Mouse (Mus musculus): ENCODE measurements at regions not wholly inside any gene's neighbourhood (a gene's known extent, or its start where the extent isn't known, plus 50 kb on each side); places are given as distances from the start of the nearest gene placed in this dataset.

DNA sequence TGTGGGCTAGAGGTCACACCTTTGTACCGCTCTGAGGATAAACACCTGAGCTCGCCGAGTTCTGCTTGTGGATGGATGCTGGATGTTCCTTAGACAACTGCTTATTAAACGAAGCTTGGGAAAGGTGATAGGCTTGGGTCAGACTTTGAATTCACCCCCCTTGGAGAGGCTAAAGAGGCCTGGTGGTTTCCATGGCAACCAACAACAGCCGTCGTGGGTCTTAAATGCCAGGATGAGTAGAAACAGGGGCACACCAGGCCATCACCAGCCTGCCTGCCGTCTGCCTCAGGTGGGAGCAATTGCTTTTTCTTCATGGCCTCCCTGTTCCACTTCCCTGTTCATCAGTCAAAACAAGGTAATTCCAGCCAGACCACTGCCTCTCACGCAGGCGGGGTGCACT, 504.1 kb downstream of the Tbc1d22a start:
- intact Hi-C loops (cut with DNase I) = no loop called here
- no peak for DNase-seq (ENCODE audit: low spot score in 2 of 2)

GRCm38 (mm10) chr15:86719088-86719487, 504.8 kb downstream of the Tbc1d22a start:
- DNase-seq (ENCODE audit: low spot score in 2 of 2) = no peak
- intact Hi-C loops (cut with DNase I) = no loop called here

GRCm38 (mm10) chr15:86721131-86721530, 506.9 kb downstream of the Tbc1d22a start:
- DNase-seq (ENCODE audit: low spot score in 2 of 2) = no peak
- intact Hi-C loops (cut with DNase I) = no loop called here

DNA sequence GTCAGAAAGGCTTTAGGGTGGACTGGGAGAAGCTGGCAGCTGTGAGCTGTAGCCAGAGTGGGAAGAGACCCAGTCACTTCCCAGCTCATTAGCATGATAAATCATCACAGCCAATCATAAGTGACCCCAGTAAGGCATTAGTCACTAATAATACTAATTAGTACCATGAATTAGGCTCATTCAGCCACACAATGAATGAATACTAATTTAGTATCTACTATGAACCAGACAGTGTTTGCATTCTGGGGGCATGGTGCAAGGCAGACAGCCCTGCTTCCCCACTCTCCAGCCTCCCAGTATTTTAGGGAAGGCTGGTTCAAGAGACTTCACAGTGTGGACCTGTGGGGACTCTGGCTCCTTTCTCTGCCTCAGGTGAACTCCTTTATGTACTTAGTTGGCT, 523.7 kb downstream of the Tbc1d22a start:
- intact Hi-C loops (cut with DNase I) = no loop called here
- no peak for DNase-seq (ENCODE audit: low spot score in 2 of 2)

DNA sequence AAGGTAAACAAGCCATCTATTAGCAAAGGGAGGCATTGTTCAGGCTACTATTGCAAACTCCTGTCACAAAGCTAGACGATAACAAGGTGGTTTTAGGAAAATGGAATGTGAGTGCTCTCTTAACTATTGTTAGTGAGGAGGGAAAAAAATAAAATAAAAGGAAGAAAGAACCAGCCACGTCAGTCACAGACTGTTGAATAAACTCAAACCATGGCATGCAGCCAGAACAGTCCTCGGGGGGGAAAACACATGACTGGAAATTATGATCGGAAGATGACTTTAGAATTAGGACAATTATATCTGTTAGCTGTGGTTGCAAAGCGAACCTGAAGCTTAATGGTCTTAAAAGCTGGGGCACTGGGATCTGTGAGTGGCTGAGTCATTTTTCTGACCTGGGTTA, 524.1 kb downstream of the Tbc1d22a start:
- intact Hi-C loops (cut with DNase I) = no loop called here
- DNase-seq (ENCODE audit: low spot score in 2 of 2) = no peak

DNA sequence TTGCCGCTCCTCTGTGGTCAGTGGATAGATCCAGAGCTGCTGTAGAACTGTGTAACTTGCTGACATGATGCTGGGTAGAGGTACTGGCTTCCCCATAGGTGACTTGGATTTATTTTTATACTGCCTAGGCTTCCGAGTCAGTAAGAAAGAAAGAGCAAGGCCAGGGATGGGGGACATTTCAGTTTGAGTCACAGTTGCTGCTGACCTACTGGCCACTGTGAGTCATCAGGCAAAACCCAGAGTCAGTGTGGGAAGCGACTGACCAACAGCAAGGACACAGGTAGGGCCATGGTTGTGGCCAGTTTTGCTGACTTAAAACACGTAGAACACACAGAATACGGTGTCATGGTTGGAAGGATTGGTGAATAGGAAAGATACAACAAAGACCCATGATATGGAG, 524.5 kb downstream of the Tbc1d22a start:
- intact Hi-C loops (cut with DNase I) = no loop called here
- DNase-seq (ENCODE audit: low spot score in 2 of 2) = no peak

- DNase-seq (ENCODE audit: low spot score in 2 of 2) = no peak
- intact Hi-C loops (cut with DNase I) = loop anchor here (10.0 kb wide), 1 partner anchor 507 kb away; no protein-coding TSS in a partner anchor
These were observed 537.3 kb downstream of the Tbc1d22a start for GRCm38 (mm10) chr15:86751436-86752136.

DNA sequence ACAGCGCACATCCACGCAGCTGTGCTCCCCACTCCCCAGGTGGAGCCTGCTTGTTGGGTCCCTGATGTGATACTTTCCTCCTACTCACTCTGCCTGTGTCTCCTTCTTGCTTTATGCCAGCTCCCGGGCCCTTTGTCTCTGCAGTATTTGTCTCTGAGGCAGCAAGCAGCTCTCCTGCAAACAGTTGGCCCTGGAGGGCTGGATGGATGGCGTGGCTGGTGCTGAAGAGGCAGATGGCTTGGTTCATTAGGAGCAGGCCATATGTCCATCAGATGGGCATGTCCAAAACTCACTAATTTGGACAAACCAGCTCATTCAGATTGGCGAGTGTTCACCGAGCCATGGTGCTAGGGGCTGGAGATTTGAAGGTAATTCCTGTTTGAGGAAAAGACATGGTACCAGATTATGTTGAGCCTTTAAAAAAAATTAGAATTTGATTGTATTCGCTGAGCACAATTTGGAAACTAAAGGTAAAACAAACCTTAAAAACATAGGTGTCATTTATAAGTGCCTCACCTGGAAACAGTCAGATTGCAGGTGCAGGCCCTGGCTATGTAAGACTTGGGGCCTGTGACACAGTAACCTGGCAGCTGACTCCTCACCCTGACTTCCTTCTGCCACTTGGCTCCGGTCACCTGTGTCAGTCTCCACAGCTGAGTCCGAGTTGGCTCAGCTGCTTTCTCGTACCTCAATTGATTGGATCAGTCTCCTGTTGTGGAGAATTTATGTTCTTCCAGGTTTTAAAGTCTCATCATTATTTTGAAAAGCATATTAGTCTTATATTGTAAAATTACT, 549.5 kb downstream of the Tbc1d22a start:
- no peak for DNase-seq (ENCODE audit: low spot score in 2 of 2)
- intact Hi-C loops (cut with DNase I) = no loop called here

GRCm38 (mm10) chr15:86767623-86768022, 553.4 kb downstream of the Tbc1d22a start:
- peak in 1 of 2 experiments; percentile 18 for DNase-seq (ENCODE audit: low spot score in 2 of 2)
- intact Hi-C loops (cut with DNase I) = no loop called here

GRCm38 (mm10) chr15:86773041-86773440, 558.8 kb downstream of the Tbc1d22a start:
- intact Hi-C loops (cut with DNase I) = no loop called here
- DNase-seq (ENCODE audit: low spot score in 2 of 2) = peak in 1 of 2 experiments; percentile 26

DNA sequence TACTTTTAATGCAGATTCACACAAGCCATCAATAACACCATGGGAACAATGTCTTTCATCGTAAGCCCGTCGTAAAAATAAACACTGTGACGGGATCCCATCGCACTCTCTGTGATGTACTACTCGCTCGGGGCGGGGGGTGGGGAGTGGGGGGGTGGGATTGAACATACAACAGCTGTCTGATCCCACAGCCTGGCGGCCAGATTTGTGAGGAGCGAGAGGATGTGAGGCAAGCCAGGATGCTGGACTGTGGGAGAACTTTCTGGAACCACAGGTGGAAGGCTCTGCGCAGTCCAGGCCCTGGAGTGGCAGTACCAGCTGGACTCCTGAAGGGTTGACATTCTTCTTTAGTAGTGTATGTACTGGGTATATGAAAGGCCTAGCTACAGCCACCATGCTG, 563.7 kb downstream of the Tbc1d22a start:
- DNase-seq (ENCODE audit: low spot score in 2 of 2) = no peak
- intact Hi-C loops (cut with DNase I) = no loop called here

DNA sequence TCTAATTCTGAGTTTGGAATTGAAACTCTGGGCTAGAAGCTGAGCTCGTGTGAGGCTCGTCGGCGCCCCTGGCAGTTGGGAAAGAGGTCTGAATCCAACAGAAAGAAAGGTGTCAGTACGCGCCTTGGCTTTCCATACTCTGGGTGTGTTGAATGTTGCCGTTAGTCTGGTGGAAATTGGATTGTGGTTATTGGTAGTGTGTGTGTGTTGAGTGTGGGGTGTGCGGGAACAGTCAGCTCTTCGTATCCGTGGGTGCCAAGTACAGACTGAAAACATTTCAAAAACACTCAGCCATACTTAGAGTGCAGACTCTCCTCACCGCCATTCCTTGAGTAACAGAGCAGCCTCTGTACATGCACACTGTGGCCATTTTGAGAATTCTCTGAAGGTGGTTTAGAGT, 566.9 kb downstream of the Tbc1d22a start:
- intact Hi-C loops (cut with DNase I) = no loop called here
- DNase-seq (ENCODE audit: low spot score in 2 of 2) = peak in 1 of 2 experiments; percentile 41

- no peak for DNase-seq (ENCODE audit: low spot score in 2 of 2)
- intact Hi-C loops (cut with DNase I) = no loop called here
These were observed 580.5 kb downstream of the Tbc1d22a start for GRCm38 (mm10) chr15:86794716-86795115.

DNA sequence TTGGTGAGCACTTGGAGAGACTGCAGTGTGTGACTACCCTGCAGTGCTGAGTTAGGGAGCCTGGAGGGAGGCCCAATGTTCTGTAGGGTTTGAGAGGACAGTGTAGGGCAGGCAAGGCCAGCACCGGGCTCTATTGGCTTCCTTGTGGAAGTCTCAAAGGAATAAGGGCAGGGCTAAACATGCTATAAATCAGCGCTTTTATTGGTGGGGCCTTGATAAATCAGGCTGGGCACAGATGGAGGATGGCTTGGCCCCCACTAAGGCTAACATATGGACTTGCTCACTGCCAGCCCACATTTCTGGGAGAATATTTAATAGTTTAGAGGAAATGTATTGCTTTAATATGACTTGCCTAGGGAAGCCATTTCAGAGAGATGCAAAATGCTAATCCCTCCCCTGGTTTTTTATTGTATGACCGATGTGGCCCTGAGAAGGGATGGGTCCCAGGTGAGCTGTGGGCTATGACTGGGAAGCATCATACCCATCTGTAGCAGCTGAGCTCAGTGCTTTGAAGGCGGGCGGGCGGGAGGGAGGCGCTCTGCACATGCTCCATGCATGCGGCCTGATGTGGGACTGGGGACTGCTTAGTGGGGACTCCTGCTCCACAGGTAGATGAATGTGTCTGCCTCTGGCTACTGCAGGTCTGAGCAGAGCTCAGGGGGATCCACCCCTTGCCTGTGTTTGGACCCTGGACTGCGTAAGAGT, 584.4 kb downstream of the Tbc1d22a start:
- DNase-seq (ENCODE audit: low spot score in 2 of 2) = no peak
- intact Hi-C loops (cut with DNase I) = no loop called here

DNA sequence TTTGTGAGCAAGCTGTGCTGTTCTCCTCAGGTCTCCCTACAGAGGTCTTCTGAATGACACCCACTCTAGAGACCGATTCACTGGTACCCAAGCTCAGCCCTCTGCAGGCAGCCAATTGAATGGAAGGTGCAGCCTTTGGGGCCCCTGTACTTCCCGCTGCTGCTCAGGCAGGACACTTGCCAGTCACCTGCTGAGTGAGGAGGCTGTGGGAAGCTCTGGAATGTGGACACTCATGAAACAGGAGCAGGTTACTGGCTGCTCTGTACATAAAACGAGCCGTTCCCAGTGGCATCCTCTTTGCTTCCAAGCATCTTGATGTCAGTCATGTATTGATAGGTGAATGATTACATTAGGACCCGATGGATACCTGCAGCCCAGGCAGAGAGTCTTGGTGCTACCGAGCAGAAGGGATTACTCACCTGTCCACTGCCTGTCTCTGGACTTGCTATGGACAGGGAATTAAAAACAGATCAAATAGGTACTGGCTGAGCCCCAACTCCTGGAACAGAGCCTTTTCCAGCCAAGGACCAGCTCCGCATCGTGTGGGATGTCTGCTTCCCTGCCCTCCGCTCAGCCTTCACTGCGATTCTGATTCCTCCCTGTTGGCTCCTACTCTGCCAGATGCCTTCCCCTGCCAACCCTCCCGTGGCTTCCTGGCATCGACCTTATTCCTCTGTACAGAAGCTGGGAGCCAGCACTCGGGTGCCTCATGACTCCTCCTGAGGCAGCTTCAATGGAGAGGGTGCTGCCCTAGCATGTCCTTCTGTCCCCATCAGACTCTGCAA, 593.2 kb downstream of the Tbc1d22a start:
- DNase-seq (ENCODE audit: low spot score in 2 of 2) = peak in 1 of 2 experiments; percentile 13

GRCm38 (mm10) chr15:86811821-86812220, 597.6 kb downstream of the Tbc1d22a start:
- no peak for DNase-seq (ENCODE audit: low spot score in 2 of 2)
- intact Hi-C loops (cut with DNase I) = no loop called here

More for the DNA sequence above, 593.2 kb downstream of the Tbc1d22a start:
- intact Hi-C loops (cut with DNase I) = no loop called here

DNA sequence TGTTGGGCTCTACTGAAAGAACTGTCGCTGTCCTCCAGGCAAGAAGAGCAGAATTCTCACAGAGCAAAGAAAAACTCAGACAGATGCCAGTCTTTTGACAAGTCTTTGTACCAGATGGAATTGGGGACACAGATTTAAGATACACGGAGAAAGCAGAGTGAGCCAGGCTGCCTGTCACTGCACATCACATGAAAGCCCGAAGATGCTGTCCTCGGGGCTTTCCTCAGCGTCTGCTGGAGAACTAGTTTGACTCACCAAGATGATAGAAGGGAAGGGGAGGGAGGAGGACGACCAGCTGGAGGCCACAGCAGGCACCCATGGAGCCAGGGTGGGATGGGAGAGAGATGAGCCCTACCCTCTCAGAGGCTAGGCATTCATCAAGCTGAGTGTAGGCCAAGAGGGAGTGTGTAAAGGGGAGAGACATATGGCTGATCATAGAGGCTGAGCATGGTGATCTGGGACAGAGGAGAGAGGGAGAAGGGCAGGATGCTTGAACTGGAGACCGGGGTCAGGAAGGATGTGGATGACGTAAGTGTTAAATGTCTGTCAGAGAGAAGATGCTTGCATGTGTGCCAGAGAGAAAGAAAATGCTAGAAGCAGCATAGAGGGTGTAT, 600.7 kb downstream of the Tbc1d22a start:
- DNase-seq (ENCODE audit: low spot score in 2 of 2) = peak in 1 of 2 experiments; percentile 34
- intact Hi-C loops (cut with DNase I) = no loop called here

DNA sequence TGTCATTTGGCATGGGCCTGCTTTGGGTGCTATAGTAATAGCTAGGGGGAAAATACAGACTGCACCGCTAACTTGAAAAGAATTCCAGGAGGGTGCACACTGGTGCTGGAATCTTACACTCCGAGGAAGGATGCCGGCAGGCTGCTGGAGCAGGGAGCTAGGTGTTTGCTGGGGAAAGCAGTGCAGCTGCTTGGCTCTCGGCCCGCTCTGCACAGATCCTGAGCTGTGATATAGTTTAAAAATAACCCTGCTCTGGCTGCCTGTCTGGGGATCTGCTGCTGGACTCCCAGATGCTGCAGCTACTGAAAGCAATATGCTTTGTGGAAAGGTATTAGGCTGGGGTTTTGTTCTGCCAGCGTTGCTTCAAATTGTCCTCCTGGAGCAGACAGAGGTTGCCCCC, 621.7 kb downstream of the Tbc1d22a start:
- peak; percentile 60 to 66 for DNase-seq (ENCODE audit: low spot score in 2 of 2)
- intact Hi-C loops (cut with DNase I) = no loop called here
